ENCODE assay signal across 28 mouse cellular contexts in genomic region chr14:36696993-36697392, GRCm38 (mm10).
DNase-seq lines count a peak whose midpoint lies in the region; ATAC-seq lines count a peak whose summit lies in the region.
"Had no signal": no experiment of that assay in that cellular context is flagged by ENCODE, and none has a peak within 500 bp of the region (broad histone marks: within the 10 kb centered on the region; RNA-seq: fewer than 3 reads in every experiment).

No protein-coding gene starts in this region.

- no peak overlapping the region for H3K4me3 ChIP-seq in kidney, embryonic 16.5 days (ENCODE audit: low read length)
- H3K4me3 ChIP-seq: embryonic facial prominence, embryonic 12.5 days; embryonic facial prominence, embryonic 15.5 days; heart, embryonic 12.5 days; heart, embryonic 15.5 days; hindbrain, embryonic 10.5 days; hindbrain, embryonic 13.5 days had no signal

- ATAC-seq in kidney, embryonic 16.5 days (ENCODE audit: low FRiP score, low TSS enrichment): no peak
- ATAC-seq: activated CD4-positive, CD25-positive, alpha-beta regulatory T cell, adult 4 months; CD4-positive, CD25-positive, alpha-beta regulatory T cell, adult 4 months; forebrain, embryonic 14.5 days; forebrain, postnatal 0 days; hindbrain, postnatal 0 days; inflammation-experienced regulatory T-cells, adult 6 months; intestine, embryonic 16.5 days had no signal

- no peaks in the 10 kb centered on the region for H3K9me3 ChIP-seq in kidney, embryonic 16.5 days (ENCODE audit: low read length)
- H3K9me3 ChIP-seq: embryonic facial prominence, embryonic 12.5 days; embryonic facial prominence, embryonic 15.5 days; heart, embryonic 12.5 days; heart, embryonic 15.5 days; hindbrain, embryonic 10.5 days; hindbrain, embryonic 13.5 days had no signal

- 82% methylated on average over 4 of the region's 4 CpGs for WGBS in kidney, embryonic 16.5 days

- H3K4me2 ChIP-seq in kidney, embryonic 16.5 days (replicated peaks; ENCODE audit: low read depth, low read length): no peak overlapping the region
- H3K4me2 ChIP-seq: embryonic facial prominence, embryonic 12.5 days; embryonic facial prominence, embryonic 15.5 days; heart, embryonic 12.5 days; heart, embryonic 15.5 days; hindbrain, embryonic 13.5 days had no signal

- no peak overlapping the region for H3K27ac ChIP-seq in kidney, embryonic 16.5 days (ENCODE audit: low read length)
- H3K27ac ChIP-seq: embryonic facial prominence, embryonic 12.5 days; embryonic facial prominence, embryonic 15.5 days; heart, embryonic 15.5 days; hindbrain, embryonic 10.5 days; hindbrain, embryonic 13.5 days; hindbrain, postnatal 0 days had no signal

- no peaks in the 10 kb centered on the region for H3K36me3 ChIP-seq in kidney, embryonic 16.5 days (ENCODE audit: insufficient read depth, low read length)
- H3K36me3 ChIP-seq: embryonic facial prominence, embryonic 12.5 days; embryonic facial prominence, embryonic 15.5 days; heart, embryonic 12.5 days; heart, embryonic 15.5 days; hindbrain, embryonic 10.5 days; hindbrain, embryonic 13.5 days had no signal

- no peaks in the 10 kb centered on the region for H3K4me1 ChIP-seq in kidney, embryonic 16.5 days (ENCODE audit: insufficient read depth, low read length)
- H3K4me1 ChIP-seq: embryonic facial prominence, embryonic 12.5 days; embryonic facial prominence, embryonic 15.5 days; heart, embryonic 15.5 days; hindbrain, embryonic 10.5 days; hindbrain, embryonic 13.5 days had no signal

- no peaks in the 10 kb centered on the region for H3K27me3 ChIP-seq in kidney, embryonic 16.5 days (ENCODE audit: insufficient read depth, low read length)
- H3K27me3 ChIP-seq: embryonic facial prominence, embryonic 12.5 days; embryonic facial prominence, embryonic 15.5 days; heart, embryonic 12.5 days; heart, embryonic 15.5 days; hindbrain, embryonic 13.5 days had no signal

- peak; percentile 54 for DNase-seq in brain, adult 2 months (ENCODE audit: low read depth, low spot score)
- peak; percentile 26 for DNase-seq in cerebellum, adult 11-12 months
- peak; percentile 18 for DNase-seq in cerebellum, adult 8-10 months
- peak; percentile 22 to 47 for DNase-seq in cerebellum, postnatal 25 days
- no peak for DNase-seq in c-Kit-positive CD71-positive TER-119-positive erythroid progenitor cells, embryonic 14.5 days (ENCODE audit: low spot score)
- no peak for DNase-seq in urinary bladder, postnatal 4 days (ENCODE audit: low spot score in 2 of 2)
- DNase-seq in right cerebral cortex, adult 18-20 months: no peak
- DNase-seq: adrenal gland, adult 8-10 months; adrenal gland, postnatal 25 days; forebrain, postnatal 0 days; gastrocnemius, postnatal 25 days; heart, adult 18-20 months; heart, postnatal 10 days; heart, postnatal 36 days; kidney, adult 18-20 months had no signal

- H3K9ac ChIP-seq in kidney, embryonic 16.5 days (replicated peaks; ENCODE audit: low read length): no peak overlapping the region
- H3K9ac ChIP-seq: embryonic facial prominence, embryonic 12.5 days; embryonic facial prominence, embryonic 15.5 days; forebrain, postnatal 0 days; heart, embryonic 12.5 days; heart, embryonic 15.5 days; hindbrain, embryonic 13.5 days had no signal

Comparison
In these comparisons a context has a peak if more than half of its experiments do, and no peak if none do; other contexts are left out.
1. DNase-seq: peak in brain, adult 2 months (single experiment), cerebellum, adult 11-12 months (single experiment), cerebellum, adult 8-10 months (single experiment) and cerebellum, postnatal 25 days (2 of 2); none in c-Kit-positive CD71-positive TER-119-positive erythroid progenitor cells, embryonic 14.5 days (single experiment), urinary bladder, postnatal 4 days (0 of 2) and right cerebral cortex, adult 18-20 months (single experiment).